Mouse (Mus musculus) right cerebral cortex, adult 2 months (tissue): ENCODE data around the gene Cep83.

Experiments
- DNase-seq, 2 experiments: peaks; one replicate each; pipeline ENCODE4 v3.0.0; 2021 to 2022; ENCODE audit warnings: low spot score in 2 of 2

The Cep83 gene

DNA sequence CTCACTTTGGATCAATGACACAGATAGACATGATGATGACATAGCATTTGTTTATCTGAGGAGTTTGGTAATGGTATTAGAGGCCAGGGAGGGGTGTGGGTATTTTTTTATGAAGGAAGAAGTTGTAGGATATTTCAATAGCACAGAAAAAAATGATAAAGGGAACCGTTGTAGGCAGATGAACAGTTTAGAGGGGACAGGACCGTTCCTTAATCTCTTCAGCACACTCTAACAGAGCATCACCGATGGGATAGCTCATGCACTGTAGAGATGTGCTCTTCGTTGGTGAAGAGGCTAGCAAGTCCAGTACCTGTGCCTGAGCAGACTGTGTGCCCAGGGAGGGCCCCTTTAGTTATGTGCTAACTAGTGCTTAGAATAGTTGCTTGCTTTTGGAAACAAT, 90.9 kb downstream of the Cep83 start:
- DNase-seq = no peak

GRCm38 (mm10) chr10:94780618-94781262, 92.3 kb downstream of the Cep83 start:
- DNase-seq = no peak

DNA sequence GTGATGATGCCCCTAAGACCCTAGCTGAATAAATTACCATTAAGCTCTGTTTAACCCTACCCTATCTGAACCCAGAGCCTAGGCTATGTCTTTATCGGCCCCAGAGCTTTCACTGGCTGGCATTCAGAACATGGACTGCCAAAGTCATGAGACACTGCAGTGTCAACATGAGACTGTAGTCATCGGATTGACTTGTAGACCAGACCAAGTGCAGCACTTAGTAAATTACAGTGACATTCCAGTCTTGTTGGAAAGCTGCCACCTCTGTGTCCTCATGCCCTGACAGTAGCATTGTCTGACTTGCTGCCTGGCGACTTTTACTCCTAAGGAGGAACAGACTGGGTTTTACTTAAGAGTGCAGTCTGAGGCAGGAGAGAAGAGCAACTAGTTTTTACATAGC, 100.8 kb downstream of the Cep83 start:
- DNase-seq = no peak

- no peak for DNase-seq
Observed at GRCm38 (mm10) chr10:94793914-94794313, 105.5 kb downstream of the Cep83 start.

DNA sequence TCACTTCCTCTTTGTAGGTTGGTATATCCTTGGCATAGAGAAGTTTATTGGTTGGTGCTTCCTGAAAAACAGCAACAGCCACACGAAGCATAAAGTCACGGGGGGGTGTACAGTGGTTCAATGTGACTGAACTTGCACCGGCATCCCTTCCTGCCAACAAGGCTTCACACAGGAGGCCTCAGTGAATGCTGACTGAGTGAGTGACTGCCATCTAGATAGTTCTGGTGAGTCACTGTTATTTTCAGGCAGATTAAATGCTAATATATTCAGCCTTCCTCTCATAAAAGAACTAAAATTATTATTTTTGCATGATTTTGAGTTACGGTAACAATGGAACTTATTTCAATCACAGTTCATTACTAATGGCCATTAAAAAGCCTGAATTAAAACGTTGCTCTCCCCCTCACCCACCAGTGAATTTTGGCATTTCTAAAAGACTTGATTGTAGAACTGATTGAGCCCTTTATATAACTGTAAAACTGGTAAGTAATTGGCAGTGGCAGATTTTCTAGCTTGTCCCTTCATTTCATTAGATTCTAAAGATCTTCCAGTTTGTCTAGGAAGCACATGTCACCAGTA, 106.3 kb downstream of the Cep83 start:
- DNase-seq = no peak

DNA sequence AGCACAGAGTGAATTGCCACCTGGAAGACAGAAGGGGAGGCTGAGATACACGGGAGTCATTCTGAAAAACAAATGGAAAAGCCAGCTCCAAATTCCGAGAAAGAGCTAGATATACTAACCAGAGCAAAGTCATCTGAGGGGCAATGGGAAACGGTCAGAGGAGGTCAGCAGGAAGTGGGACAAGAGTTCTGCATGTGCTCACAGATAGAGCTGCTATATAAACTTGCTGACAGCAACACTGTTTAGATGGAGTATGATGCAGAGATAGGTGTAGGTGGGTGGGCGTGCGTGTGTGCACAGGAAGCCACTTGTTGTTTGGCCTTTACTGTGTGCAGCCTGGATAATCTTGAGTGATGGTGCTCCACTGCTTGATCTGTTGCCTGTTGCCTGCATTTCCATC, 109.7 kb downstream of the Cep83 start:
- DNase-seq = no peak

GRCm38 (mm10) chr10:94799485-94800239, 111.2 kb downstream of the Cep83 start:
- no peak for DNase-seq

DNA sequence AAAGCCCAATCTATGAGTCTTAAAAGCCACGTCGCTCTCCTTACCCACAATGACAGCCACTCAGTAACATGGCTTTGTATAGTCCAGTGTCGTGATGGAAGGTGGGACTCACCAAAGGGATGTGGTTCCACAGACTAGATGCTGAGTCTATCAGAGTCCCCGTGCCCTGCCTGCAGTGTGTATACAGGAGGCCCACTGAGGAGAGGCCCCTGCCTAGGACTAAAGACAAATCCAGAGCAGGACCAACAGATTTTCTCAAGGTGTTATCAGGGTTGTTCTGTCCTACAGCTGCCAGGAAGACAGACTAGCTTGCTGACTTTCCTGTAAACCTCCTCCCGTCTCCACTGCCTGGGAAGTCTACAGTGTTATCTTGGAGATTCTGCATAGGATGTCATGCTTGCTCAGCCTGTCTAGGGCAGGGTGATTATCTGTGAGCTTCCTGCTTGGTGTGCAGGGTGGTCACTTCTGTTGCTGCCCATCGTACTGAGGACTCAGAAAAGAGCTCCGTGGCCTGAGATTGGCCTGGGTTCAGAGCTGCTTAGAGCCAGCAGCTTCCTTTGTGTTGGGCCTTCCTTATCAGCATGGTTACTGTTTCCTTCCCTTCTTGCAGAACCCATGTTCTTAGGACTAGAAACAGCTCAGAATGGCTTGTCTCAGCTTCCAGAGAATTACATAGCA, 112.4 kb downstream of the Cep83 start:
- no peak for DNase-seq

- DNase-seq = no peak
Observed at GRCm38 (mm10) chr10:94804029-94804908, 115.8 kb downstream of the Cep83 start.

GRCm38 (mm10) chr10:94804909-94805220, 116.4 kb downstream of the Cep83 start:
- no peak for DNase-seq

GRCm38 (mm10) chr10:94807323-94807722, 118.9 kb downstream of the Cep83 start:
- DNase-seq = no peak

DNA sequence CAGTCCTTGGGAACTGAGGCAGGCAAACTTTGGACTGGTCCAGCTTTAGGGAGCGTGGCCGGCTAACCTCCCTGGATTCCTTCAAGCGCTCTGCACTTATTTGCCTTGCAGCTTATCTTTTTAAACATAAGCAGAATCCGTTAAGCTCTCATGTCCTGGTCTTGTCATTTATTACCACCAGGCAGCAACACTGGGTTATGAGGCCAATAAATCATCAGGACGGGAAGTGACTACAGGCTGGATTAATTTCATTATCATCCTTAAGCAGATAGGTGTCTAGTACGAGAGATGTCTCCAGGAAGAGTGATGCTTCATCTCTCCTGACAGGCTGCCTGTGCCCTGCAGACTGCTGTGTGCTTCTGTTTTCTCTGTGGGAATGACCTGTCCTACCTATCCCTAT, 119.8 kb downstream of the Cep83 start:
- DNase-seq = no peak

DNA sequence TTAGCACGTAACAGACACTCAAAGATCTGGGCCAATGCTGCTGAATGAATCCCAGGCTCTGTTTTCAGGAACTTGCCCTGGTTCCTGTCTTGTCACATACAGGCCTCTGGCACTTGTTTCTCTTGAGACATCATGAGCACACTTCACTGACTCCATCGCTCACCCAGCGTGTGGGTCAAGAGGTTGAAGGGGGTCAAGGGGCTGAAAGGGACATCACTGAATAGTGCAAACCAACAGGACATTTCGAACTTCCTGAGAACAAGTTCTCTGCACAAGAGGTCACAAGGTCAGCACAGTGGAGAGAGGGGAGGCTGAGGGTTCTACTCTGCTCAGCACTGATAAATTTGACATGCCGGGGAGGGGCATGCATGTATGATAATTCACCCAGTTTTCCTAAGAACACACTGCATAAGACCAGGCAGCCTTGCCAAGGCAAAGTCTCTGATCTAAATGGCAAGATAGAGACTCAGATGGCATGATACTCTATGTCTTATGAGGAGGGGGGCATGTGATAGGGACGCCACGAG, 121.6 kb downstream of the Cep83 start:
- no peak for DNase-seq

DNA sequence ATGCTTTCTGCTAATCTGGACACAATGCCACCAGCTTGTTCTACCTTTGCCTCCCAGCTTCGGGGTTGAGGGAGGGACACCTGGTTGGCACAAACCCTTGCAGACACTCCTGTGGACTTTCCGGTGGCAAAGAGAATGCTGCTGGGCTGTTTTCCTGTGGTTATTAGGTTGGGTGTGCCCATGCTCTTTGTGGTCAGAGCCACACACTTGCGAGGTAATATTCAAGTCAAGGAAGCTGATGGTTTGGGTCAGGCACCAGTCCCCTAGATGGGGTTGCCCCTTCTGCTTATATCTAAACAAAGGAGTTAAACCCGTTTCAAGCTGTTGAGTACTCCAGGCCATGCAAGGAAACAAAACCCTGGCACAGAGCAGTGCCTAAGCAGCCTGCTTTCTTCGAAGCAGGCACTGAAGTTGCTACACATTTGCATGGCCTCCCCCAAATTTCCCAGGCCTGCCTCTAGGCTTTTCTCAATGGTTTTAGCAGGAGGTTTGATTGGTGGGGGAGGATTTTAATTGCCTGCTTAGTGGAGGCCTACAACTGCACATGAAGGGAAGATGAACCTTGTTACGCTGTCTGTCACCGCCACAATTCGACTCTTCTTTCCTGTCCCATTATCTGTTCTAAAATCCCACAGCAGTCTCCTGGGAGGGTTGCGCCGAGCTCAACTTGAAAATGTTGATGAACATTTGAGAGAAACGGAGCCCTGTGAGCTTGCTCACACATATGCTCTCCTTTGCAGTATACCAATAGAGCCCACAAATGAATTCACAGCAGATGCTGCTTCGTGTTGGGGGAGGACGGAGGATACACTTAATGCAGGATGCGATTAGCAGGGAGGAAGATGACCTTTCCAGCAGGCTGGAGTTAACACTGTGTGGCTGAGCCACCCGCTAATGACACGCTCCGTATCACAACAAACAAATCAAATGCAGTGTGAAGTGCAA, 123.7 kb downstream of the Cep83 start:
- DNase-seq = peak in 1 of 2 experiments; percentile 24

GRCm38 (mm10) chr10:94818127-94818526, 129.7 kb downstream of the Cep83 start:
- no peak for DNase-seq

GRCm38 (mm10) chr10:94818781-94819665, 130.6 kb downstream of the Cep83 start:
- peak; percentile 19 to 28 for DNase-seq

GRCm38 (mm10) chr10:94823971-94824760, 135.7 kb downstream of the Cep83 start:
- DNase-seq = no peak

DNA sequence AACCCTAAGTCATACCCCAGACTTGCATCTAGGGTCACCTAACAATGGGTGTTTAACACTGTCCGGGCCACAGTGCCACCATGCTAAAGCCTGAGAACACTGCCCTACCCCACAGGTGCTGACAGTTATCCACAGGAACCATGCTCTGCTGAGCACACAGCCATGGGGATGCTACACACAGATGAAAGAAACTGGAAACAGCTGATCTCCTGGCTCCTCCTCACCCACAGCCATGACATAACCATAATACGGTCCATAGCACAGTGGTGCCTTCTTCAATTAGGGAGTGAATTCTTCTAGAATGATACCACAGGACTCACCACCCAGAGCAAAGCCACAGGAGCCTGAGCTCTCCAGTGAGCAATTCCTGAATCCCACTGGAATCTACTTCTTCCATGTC, 137.5 kb downstream of the Cep83 start:
- no peak for DNase-seq
